In the genomic region with DNA sequence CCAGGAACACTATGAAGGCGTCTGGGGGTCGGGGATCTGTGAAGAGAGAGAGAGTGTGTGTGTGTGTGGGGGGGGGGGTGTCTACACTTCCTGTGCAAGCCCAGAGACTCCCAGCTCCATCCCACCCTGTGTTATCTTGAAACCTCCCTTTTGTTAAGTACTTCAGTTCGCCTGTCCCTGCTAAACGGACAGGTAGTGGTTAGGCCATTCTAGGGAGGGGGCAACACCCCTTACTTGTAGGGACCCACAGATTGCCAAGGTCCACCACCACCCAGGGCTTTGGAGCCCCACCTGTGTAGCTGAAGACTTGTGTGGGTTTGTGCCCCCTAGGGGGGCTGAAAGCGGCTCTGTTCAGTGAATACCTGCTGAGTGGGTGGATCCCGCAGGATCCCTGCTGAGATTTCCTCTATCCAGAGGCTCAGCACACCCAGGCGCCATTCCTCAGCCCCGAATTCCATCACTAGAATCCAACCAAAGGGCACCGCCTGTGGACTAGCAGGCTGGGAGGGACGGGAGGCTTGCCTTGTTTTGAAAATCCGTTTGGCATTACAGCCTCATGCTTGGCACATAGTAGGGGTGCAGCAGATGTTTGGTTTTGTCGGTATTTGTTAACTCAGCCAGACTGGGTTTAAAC, we compare ENCODE assay signal across 8 mouse cellular contexts. TPM values are rescaled to one million over a fixed set of nuclear protein-coding genes. Genes with fewer than 3 reads are reported as not detected.
A peak's percentile ranks its signal among the peaks of the same experiment; 100 is the strongest.
DNase-seq lines count a peak whose midpoint lies in the region; ATAC-seq and TF ChIP-seq lines count a peak whose summit lies in the region.

No protein-coding gene starts in this region.

- no peaks in the 10 kb centered on the region for H3K9me3 ChIP-seq in intestine, embryonic 16.5 days (ENCODE audit: control insufficient read depth, low read length)

- H3K4me3 ChIP-seq in kidney, adult 2 months (ENCODE audit: insufficient read depth, low read depth, low read length), result peak overlapping the region; percentile 45
- H3K4me3 ChIP-seq in intestine, embryonic 16.5 days (ENCODE audit: low read length), result peak overlapping the region; percentile 61
- peak overlapping the region; percentile 59 for H3K4me3 ChIP-seq in myocyte

- H3K9ac ChIP-seq in intestine, embryonic 16.5 days (ENCODE audit: low read depth, low read length), result peak overlapping the region; percentile 82

- H3ac ChIP-seq in myocyte (ENCODE audit: control insufficient read depth, insufficient read length), result peak overlapping the region; percentile 10

- TF ChIP-seq CTCF in kidney, adult 2 months (conservative IDR thresholded peaks at IDR 0.05; ENCODE audit: insufficient read depth, insufficient read length, low read depth, low read length), result no peak

- 60% methylated on average over 12 of the region's 12 CpGs for WGBS in kidney, adult 2 months
- WGBS in intestine, embryonic 16.5 days, result 47% methylated on average over 12 of the region's 12 CpGs

- no peak for DNase-seq in kidney, adult 2 months
- DNase-seq in kidney, postnatal 14 days, result no peak
- DNase-seq in adipocyte (ENCODE audit: low spot score), result peak; percentile 43
- no peak for DNase-seq in gastrocnemius, adult 18-20 months (ENCODE audit: low spot score)

- H3K27ac ChIP-seq in kidney, adult 2 months (ENCODE audit: insufficient read depth, low read depth, low read length), result 0 out of 2 replicates have a peak overlapping the region, but pooled peaks have one; percentile 17
- peak overlapping the region; percentile 46; the same call in 1 of the 2 replicates for H3K27ac ChIP-seq in intestine, embryonic 16.5 days (ENCODE audit: low read length)

- H3K4me1 ChIP-seq in kidney, adult 2 months (ENCODE audit: control insufficient read depth, insufficient read depth, low read length), result 0 out of 2 replicates have a peak, but pooled peaks cover 2% of the 10 kb centered on the region
- H3K4me1 ChIP-seq in intestine, embryonic 16.5 days (ENCODE audit: control insufficient read depth, insufficient read depth, low read length), result peaks cover 44% of the 10 kb centered on the region

- TF ChIP-seq POLR2A in kidney, adult 2 months (IDR thresholded peaks at IDR 0.05; ENCODE audit: low read depth, low read length), result no peak
- TF ChIP-seq POLR2A in myocyte (IDR thresholded peaks at IDR 0.05; ENCODE audit: insufficient read length, low read depth), result no peak

- H3K27me3 ChIP-seq in kidney, adult 2 months (replicated peaks; ENCODE audit: control insufficient read depth, insufficient read depth, low read length), result no peaks in the 10 kb centered on the region
- 0 out of 2 replicates have a peak, but pooled peaks cover 2% of the 10 kb centered on the region for H3K27me3 ChIP-seq in intestine, embryonic 16.5 days (replicated peaks; ENCODE audit: control insufficient read depth, insufficient read depth, low read length)
- no peaks in the 10 kb centered on the region for H3K27me3 ChIP-seq in myocyte (ENCODE audit: control insufficient read depth, insufficient read depth, insufficient read length)

- no peaks in the 10 kb centered on the region for H3K36me3 ChIP-seq in kidney, adult 2 months (ENCODE audit: control insufficient read depth, insufficient read depth, low read length)
- H3K36me3 ChIP-seq in intestine, embryonic 16.5 days (ENCODE audit: control insufficient read depth, insufficient read depth, low read length), result no peaks in the 10 kb centered on the region
- H3K36me3 ChIP-seq in myocyte (ENCODE audit: control insufficient read depth, insufficient read depth), result no peaks in the 10 kb centered on the region

- peak overlapping the region; percentile 95 for H3K4me2 ChIP-seq in intestine, embryonic 16.5 days (ENCODE audit: low read depth, low read length)
- peak overlapping the region; percentile 98 for H3K4me2 ChIP-seq in myocyte (ENCODE audit: low read depth)

- ATAC-seq in intestine, embryonic 16.5 days, result no peak
- ATAC-seq in megakaryocyte-erythroid progenitor cell, adult 5-6 weeks (replicated peaks; ENCODE audit: low FRiP score, low TSS enrichment, poor library complexity, severe bottlenecking), result no peak
- ATAC-seq in activated CD4-positive, CD25-positive, alpha-beta regulatory T cell, adult 4 months, result no peak

- H3K79me2 ChIP-seq in myocyte (ENCODE audit: control insufficient read depth, insufficient read depth), result peaks cover 33% of the 10 kb centered on the region

TF ChIP-seq in myocyte, 11 proteins besides CTCF, POLR2A, EP300 and RAD21:
- peak in 1 of 3 experiments; percentile 24 for TF ChIP-seq MYOG (IDR thresholded peaks at IDR 0.05; ENCODE audit: control insufficient read depth in 1 of 3, insufficient read depth in 1 of 3, insufficient read length in 2 of 3, low read depth in 2 of 3)
- TF ChIP-seq MAX (IDR thresholded peaks at IDR 0.05; ENCODE audit: low read depth), result no peak
TF ChIP-seq in myocyte: peak in this region for 1.

RNA-seq across cellular contexts. Expression of a gene that starts 2.6 kb away (rescaled TPM):
- 10.4 and 13.2 TPM in 2 replicates for polyA plus RNA-seq in kidney, adult 2 months (2012; rRNA removed)
- 15.6 TPM in 2 replicates for polyA plus RNA-seq in intestine, embryonic 16.5 days (2015; fragmentation: Nextera tagmentation; extraction: Ambion mirVana)
- 48.5 TPM for polyA plus RNA-seq in myocyte (2012; fragmentation: generic; extraction: Trizol)
- 0.37 TPM in 1 of 2 replicates, not detected in the other for total RNA-seq in megakaryocyte-erythroid progenitor cell, adult 5-6 weeks (2014; fragmentation: Nextera tagmentation)
- total RNA-seq in megakaryocyte-erythroid progenitor cell, adult 5-6 weeks (2017), result 0.52 TPM in 1 of 2 replicates, not detected in the other
- 1 to 10 TPM in 1 of 2 experiments, under 1 TPM in 1; 0.73 to 1.0 TPM for total RNA-seq in gastrocnemius, adult 18-20 months (2021)
- polyA plus RNA-seq in activated CD4-positive, CD25-positive, alpha-beta regulatory T cell, adult 4 months (2017; shearing (Covaris generic)), result not detected

RNA-seq across cellular contexts. Expression of a gene that starts 47.9 kb away (rescaled TPM):
- polyA plus RNA-seq in kidney, adult 2 months (2012; rRNA removed), result 26.5 and 31.5 TPM in 2 replicates
- polyA plus RNA-seq in intestine, embryonic 16.5 days (2015; fragmentation: Nextera tagmentation; extraction: Ambion mirVana), result 14.2 and 15.4 TPM in 2 replicates
- polyA plus RNA-seq in myocyte (2012; fragmentation: generic; extraction: Trizol), result 30.5 TPM
- 16.0 and 23.2 TPM in 2 replicates for total RNA-seq in megakaryocyte-erythroid progenitor cell, adult 5-6 weeks (2014; fragmentation: Nextera tagmentation)
- total RNA-seq in megakaryocyte-erythroid progenitor cell, adult 5-6 weeks (2017), result 6.8 and 8.1 TPM in 2 replicates
- 10 to 100 TPM; 18.4 to 19.5 TPM for total RNA-seq in gastrocnemius, adult 18-20 months (2021)
- 10 to 100 TPM in 1 of 2 experiments, 1 to 10 TPM in 1; 7.4 to 11.7 TPM for polyA plus RNA-seq in activated CD4-positive, CD25-positive, alpha-beta regulatory T cell, adult 4 months (2017; shearing (Covaris generic))

RNA-seq across cellular contexts. Expression of a gene that starts 48.1 kb away (rescaled TPM):
- polyA plus RNA-seq in kidney, adult 2 months (2012; rRNA removed), result 97.9 and 98.2 TPM in 2 replicates
- 75.7 and 76.5 TPM in 2 replicates for polyA plus RNA-seq in intestine, embryonic 16.5 days (2015; fragmentation: Nextera tagmentation; extraction: Ambion mirVana)
- 40.9 TPM for polyA plus RNA-seq in myocyte (2012; fragmentation: generic; extraction: Trizol)
- total RNA-seq in megakaryocyte-erythroid progenitor cell, adult 5-6 weeks (2014; fragmentation: Nextera tagmentation), result 30.8 and 34.8 TPM in 2 replicates
- total RNA-seq in megakaryocyte-erythroid progenitor cell, adult 5-6 weeks (2017), result 19.5 and 23.8 TPM in 2 replicates
- total RNA-seq in gastrocnemius, adult 18-20 months (2021), result 10 to 100 TPM; 37.5 to 45.6 TPM
- polyA plus RNA-seq in activated CD4-positive, CD25-positive, alpha-beta regulatory T cell, adult 4 months (2017; shearing (Covaris generic)), result 100 to 1,000 TPM; 168 to 181 TPM
